Mouse (Mus musculus) cerebellum, adult 11-12 months (tissue): ENCODE results near the gene Artn.

Experiments used
- DNase-seq: peaks from one replicate; pipeline ENCODE4 v3.0.0; 2022

Gene Artn

DNA sequence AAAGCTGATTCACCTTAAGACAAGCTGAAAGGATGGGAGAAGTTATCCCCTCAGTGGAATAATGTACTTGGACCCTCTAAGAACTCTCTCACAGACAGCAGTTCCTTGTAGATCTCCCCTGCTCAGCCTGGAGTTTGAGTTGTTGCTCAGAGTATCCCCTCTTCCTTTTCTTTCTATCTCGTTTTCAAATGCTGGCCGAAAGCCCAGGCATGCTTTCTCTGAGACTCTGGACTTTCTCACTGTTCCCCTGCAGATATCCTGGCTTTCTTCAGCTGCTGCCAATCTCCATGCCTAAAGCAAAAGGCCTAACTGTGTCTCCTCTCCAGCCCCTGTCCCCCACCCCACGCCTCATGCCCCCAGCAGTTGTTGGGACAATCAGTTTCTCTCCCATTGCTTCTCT, 11.3 kb downstream of the Artn start:
- DNase-seq: no peak

- DNase-seq: no peak
Measured at GRCm38 (mm10) chr4:117917847-117918246, 11.7 kb downstream of the Artn start.

GRCm38 (mm10) chr4:117917402-117917801, 12.2 kb downstream of the Artn start:
- DNase-seq: no peak

DNA sequence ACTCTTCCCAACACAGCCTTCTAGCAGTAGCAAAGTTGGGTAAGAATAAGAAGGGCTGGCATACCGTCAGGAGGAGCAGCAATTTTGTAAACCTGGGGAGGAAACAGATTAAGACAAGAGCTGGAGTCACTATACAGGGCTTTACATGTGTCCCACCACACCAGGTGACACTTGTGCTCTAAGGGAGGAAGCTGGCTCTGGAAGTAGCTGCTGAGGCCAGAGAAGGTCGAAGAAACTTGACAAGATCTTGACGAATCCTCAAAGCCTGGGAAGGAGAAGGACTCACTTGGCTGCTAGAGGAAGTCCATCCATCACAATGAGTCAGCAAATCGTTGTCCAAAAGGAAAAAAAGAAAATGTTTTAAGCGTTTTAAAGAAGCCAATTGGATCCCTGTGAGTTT, 13.2 kb downstream of the Artn start:
- no peak for DNase-seq

DNA sequence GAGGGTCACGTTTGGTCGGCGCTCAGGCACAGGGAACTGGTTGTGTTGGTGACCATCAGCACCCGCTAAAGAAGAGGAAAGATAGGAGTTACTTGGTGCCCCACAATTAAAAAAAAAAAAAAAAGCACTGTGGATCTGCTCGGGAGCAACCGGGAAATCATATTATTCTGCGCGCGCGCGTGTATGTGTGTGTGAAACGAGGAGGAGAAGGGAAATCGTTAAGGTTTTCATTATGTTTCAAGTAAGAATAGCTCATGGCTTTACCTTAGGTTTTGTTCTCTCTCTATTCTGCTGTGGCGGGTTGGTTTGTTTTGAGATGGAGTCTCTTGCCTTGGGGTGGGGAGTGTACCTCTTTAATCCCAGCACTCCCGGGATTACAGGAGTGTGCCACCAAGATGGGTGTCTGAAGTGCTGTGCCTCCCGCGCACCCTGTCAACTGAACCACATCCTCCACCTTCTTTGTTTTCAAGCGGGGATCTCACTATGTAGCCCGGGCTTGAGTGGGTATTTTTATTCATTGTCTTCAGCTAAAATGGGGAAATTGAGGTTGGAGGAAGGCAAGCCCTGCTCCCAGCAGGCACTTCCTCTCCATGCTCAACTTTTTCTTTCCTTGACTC, 14.0 kb downstream of the Artn start:
- no peak for DNase-seq

DNA sequence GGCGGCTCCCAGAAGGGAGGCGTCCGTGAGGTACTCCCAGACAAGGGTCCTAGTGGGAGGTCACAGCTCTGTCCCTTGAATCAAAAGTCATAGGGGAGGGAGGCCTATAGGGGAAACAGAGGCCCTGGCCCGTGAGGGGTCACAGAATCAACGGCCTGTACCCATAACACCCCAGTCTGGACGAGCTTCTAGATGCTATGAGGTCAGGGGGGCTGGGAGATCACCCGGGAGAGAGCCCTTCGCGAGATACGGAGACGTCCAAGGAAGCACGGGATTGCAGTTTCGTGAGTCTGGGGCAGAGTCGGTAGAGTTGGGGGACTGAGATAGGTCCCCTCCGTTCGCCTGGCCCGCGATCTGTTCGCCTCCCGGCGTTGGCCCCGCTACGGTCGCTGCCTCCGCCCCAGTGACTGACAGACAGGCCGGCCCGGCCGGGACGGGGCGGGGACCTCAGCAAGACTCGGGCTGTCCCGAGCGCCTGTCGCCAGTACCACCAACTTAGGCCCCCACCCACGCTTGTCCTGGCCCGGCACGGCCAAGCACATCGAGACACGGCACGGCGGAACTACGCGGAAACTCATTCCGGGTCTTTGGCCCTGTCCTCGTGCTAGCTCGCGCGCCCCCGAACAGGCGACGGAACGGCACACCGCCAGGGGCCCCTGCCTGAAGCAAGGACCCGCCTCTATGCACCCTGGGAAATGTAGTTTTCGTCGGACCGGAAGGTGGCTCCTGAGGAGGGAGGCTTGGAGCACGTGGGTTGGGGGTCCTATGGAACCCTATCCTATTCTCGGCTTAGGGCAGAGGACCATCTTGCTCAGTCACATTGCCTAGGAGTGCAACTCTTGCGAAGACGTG, 14.7 kb downstream of the Artn start, which contains the start of gene Ipo13:
TSS of gene Ipo13 (minus strand) at position 409 of the 852 bp plus-strand sequence.
- DNase-seq: peak; percentile 93

DNA sequence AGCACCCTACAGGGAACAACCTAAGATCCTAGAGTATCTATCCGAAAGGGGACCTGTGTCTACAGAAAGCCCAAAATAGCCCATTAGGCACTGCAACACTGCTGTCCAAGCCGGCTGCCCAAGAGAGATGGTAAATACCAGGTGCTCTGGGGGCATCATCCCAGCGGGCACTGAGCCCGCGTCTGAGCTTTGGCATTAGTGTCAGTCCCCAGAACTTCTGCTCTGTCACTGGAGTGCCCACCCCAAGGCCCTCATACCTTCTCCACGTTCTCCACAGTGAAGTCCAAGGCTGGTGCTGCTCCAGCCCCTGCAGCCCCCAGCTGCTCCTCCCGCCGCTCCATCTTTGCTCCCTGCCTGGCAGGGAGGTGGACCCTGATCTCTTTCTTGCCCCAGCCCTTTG, 15.5 kb downstream of the Artn start:
- DNase-seq: peak; percentile 82

DNA sequence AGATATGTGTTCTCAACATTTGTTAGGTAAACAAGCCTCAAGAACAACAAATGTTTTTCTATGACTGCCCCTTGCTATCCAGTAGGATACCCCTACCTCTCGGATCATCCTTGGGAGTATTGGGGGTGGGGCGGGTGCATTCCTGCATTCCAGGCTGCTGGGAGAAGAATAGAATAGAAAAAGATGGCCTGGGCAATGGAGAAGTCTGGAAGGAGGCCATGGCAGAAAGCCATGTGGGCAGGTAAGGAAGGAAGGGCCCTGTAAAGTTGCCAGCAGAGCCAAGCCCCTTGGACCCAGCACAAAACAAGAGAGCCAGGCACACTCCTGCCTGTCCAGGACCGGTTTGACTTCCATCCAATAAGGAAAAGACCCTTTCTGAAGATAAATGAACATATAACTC, 16.1 kb downstream of the Artn start:
- DNase-seq: peak; percentile 90

DNA sequence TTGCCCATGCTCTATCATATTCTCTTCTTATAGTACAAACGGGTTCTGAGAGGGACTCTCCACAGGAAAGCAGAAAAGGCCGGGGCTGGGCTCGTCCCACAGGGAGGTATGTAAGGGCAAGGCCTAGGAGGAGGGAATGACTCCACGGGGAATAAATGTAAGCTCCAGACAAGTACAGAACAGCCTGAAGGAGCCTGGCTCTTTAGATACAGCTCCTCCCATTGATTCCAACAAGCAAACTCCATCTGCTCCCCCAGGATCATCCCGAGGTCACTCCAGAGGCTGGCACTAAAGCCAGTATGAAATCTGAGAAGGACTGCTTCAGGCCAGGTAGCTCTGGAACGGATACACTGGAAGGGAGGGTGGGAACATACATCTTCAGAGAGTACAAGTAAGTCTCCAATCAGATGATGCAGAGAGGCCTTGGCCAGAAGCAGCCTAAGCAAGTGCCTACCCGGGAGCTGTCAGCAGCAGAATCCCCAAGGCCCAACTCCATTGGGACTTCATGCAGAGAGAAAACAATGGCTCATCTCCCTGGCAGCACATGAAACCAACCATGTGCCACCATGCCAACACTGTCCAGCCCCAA, 16.8 kb downstream of the Artn start:
- DNase-seq: peak; percentile 73

GRCm38 (mm10) chr4:117912131-117912561, 17.4 kb downstream of the Artn start:
- peak; percentile 81 for DNase-seq

DNA sequence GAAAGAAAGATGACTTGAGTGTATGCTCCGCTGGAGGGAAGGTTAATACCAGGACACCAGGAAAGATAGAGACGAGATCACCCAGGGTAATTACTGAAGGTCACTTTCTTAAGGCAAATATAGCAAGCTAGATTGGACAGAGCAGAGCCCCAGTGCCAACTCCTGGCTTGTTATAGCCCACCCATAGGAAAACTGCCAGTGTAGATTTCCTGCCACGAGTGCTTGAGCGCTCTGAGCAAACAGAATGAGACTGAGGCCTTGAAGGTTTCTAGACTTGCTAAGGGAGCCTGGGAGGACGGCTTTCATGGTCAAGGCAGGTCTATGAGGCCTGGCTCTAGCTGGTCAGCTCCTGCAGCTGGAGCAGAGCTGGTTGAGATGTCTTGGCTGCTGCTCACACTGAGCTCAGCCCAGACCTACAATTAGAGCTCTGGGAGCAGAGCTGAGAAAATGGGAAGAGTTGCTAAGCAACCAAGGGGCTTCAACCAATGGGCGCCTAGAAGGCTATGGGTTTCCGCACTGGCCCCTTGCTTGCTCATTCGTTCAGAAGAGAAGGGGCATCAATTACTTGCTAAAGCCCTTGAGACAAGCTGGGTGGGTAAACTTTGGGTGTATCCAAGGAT, 20.6 kb downstream of the Artn start:
- no peak for DNase-seq

DNA sequence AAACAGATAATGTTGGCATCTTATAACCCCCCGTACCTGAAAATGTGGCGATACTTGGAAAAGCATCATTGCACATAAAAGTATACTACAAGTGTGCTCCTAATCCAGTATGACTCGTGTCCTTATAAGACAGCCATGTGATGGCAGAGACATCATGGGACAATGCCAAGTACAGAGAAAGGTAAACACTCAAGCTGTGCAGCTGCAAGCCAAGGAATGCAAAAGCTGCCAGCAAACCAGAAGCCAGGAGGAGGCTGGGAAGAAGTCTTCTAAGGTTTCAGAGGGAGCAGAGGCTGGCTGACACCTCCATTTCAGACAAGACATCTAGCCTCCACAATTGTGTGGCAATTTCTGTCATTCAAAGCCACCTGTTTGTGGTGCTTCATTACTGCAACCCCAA, 23.4 kb downstream of the Artn start:
- DNase-seq: peak; percentile 63

DNA sequence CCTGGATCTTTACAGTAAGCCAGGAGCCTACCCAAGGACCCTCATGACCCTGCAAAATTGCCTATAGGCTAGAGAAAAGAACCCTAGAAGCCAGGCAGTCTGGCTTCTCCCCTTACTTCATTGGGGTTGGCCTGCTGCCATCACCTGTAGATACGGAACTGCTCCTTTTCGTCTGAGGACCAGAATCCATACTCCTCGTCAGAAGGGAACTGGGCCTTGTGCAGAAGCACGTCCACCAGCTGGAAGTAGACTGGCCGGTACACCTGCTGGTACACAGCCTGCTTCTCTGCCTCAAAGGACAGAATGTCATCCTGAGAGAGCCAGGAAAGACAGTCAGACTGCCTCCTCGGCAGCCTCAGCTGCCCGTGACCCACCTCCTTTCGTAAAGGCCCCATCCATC, 24.8 kb downstream of the Artn start:
- DNase-seq: peak; percentile 68

DNA sequence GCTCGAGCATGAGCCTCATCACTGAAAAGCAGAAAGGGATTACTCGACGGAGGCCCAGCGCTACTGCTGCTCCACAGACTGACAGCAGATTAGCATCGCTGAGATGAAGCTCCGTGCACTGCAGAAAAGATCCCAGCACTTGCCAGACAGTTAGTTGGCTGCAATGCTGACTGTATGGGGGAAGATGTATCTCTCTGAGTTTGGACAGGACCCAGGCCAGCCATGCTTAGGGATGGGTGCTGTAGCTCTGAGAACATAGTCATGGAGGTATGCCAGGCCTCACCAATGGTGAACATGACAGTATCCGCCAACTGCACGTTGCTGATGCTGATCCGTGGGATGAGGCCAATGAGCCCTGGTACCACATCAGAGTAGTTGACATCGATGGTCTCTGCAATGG, 25.5 kb downstream of the Artn start:
- DNase-seq: peak; percentile 50

- DNase-seq: no peak
Measured at GRCm38 (mm10) chr4:117898111-117898510, 31.5 kb downstream of the Artn start.

- DNase-seq: peak; percentile 86
Measured at GRCm38 (mm10) chr4:117896031-117896430, 33.5 kb downstream of the Artn start.

DNA sequence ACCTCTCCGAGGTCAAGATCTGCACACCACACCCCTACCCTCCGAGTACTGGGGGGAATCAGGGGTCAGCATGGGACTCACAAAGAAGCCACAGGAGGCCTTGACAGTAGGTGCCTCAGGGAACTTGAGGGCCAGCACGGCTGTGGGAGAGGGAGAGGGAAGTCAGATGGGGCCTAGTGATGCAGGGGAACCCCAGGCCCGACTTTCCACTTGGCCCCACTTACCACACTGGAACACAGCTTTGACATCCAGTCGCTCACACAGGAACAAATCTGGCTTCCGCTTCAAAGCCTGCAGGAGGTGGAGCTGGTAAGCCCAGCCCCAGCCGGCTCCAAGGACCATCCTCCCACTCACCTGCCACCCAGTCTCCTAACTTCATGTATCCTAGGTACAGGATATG, 34.2 kb downstream of the Artn start:
- no peak for DNase-seq

DNA sequence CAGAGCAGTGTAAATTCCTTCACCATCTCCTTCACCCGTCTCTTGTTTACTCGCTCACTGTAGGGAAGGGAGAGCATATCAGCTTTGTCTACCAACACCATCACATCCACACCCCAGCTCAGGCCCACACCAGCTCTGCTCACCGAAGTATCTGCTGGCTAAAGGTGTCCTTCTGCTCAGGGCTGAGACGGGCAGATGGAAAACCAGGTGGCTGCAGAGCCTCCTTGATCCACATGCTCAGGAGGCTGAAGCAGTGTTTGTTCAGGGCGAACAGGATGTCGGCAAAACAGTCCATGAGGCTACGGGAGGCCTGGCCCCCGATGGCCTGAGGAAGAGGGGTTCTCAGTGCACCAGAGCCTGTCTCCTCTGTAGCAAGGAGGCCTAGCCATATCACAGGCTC, 35.0 kb downstream of the Artn start:
- peak; percentile 69 for DNase-seq

GRCm38 (mm10) chr4:117893376-117893775, 36.2 kb downstream of the Artn start:
- no peak for DNase-seq

- DNase-seq: peak; percentile 89
Measured at GRCm38 (mm10) chr4:117891738-117892161, 37.8 kb downstream of the Artn start, which contains the start of gene Dph2. TSS of gene Dph2 (minus strand) at chr4:117892032.

GRCm38 (mm10) chr4:117890750-117891149, 38.8 kb downstream of the Artn start:
- DNase-seq: no peak

DNA sequence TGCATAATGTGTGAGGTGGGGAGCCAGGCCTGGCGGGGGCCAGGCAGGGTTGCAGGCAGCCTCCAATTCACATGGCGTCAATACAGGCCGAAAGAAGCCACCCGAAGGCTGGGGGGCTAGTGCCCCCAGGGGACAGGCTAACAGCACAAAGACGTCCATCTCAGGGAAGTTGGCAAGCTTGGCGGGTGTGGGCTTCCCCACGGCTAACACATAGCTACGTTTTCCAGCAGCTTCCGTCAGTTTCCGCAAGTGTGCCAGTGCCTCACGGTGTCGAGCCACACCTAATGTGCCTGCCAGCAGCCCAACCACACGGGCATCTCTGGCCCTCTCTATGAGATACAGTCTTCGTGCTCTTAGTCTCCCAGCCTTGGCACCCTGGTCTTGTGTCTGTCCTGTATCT, 39.5 kb downstream of the Artn start:
- peak; percentile 73 for DNase-seq

DNA sequence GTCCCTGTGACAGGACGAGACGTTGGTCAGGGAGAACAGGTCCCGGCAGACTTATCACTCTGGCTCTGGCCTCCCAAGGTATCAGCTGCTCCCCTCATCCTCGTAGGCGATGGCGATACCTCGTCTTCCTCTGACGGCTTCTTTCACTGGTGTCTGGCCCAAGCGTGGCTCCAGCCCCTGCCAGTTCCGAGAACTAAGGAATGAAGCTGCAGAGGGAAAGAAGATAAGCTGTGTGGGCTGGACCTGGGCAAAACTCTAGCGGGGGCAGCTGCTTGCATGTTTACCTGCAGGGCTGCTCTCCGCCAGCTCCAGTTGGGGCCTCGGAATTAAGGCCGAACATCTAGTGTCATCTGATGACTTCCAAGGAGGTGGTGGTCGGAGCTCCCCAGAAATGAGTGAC, 40.1 kb downstream of the Artn start:
- no peak for DNase-seq
